In genomic region chr14:122720989-122721388, GRCm38 (mm10) we compare ENCODE assay signal across 11 mouse cellular contexts.
A peak's percentile ranks its signal among the peaks of the same experiment; 100 is the strongest.
DNase-seq lines count a peak whose midpoint lies in the region; ATAC-seq lines count a peak whose summit lies in the region.
"Had no signal": no experiment of that assay in that cellular context is flagged by ENCODE, and none has a peak within 500 bp of the region (broad histone marks: within the 10 kb centered on the region; RNA-seq: fewer than 3 reads in every experiment).

No protein-coding gene starts in this region.

- ATAC-seq in CD4-positive, CD25-positive, alpha-beta regulatory T cell, adult 4 months, result no peak

- peak; percentile 10 for DNase-seq in adrenal gland, postnatal 10 days
- no peak for DNase-seq in adrenal gland, postnatal 36 days
- peak; percentile 10 to 17 for DNase-seq in right cerebral cortex, adult 2 months (ENCODE audit: low spot score in 2 of 2)
- DNase-seq in right cerebral cortex, postnatal 14 days, result no peak
- peak; percentile 33 to 78 for DNase-seq in layer of hippocampus, postnatal 14 days (ENCODE audit: low spot score in 2 of 2)
- DNase-seq in telencephalon, adult 2 months (ENCODE audit: low read depth, low spot score), result peak; percentile 19
- no peak for DNase-seq in gastrocnemius, postnatal 10 days
- DNase-seq: adrenal gland, postnatal 25 days; gastrocnemius, postnatal 25 days; lung, adult 2 months had no signal

Comparison
In these comparisons a context has a peak if more than half of its experiments do, and no peak if none do; other contexts are left out.
1. DNase-seq: peak in adrenal gland, postnatal 10 days (single experiment), right cerebral cortex, adult 2 months (2 of 2), layer of hippocampus, postnatal 14 days (2 of 2) and telencephalon, adult 2 months (single experiment); none in adrenal gland, postnatal 36 days (0 of 2), right cerebral cortex, postnatal 14 days (single experiment) and gastrocnemius, postnatal 10 days (single experiment).